Mouse (Mus musculus): ENCODE measurements at regions not wholly inside any gene's neighbourhood (a gene's known extent, or its start where the extent isn't known, plus 50 kb on each side); places are given as distances from the start of the nearest gene placed in this dataset.

DNA sequence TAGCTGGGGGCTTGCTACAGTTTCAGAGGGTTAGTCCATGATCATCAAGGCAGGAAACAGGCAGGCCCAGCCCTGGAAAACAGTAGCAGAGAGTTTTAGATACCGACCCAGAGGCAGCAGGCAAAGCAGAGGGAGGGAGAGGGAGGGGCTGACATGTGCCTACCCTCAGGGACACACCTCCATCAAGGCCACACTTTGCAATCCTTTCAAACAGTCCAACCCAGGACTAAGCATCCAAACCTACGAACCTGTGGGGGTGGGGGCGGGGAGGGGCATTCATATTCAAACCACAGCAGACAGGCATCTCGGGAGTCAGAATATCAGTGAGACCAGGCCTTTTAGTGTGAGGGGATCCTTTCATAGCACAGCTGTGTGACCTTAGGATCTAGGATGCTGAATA is 103.2 kb downstream of the Fam168b start:
- DNase-seq: no peak

GRCm38 (mm10) chr1:34740891-34741290 is 102.0 kb downstream of the Fam168b start:
- no peak for DNase-seq

- no peak for DNase-seq
Observed at GRCm38 (mm10) chr1:34742234-34742633, 100.6 kb downstream of the Fam168b start.

DNA sequence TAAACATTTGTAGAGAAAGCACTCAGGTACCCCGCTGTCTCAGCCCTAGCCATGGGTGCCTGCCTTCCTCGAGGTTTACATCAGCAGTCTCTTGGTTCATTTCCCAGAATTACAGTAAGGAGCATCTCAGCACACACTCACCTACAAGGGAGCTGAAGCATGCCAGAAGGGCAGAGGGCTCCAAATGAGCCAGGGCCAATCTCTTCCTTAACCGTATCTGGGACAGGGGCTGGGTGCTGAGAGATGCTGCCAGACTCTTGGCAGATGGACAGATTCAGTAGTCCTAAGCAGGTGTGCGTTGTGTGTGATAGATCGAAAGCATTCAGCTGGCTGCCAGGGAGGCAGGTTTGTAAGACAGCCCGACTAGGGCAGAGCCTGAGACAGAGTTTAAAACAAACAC is 97.0 kb downstream of the Fam168b start:
- no peak for DNase-seq

GRCm38 (mm10) chr1:34749161-34750040 is 93.5 kb downstream of the Fam168b start:
- no peak for DNase-seq

GRCm38 (mm10) chr1:34750061-34751054 is 92.5 kb downstream of the Fam168b start:
- DNase-seq: peak; percentile 41

DNA sequence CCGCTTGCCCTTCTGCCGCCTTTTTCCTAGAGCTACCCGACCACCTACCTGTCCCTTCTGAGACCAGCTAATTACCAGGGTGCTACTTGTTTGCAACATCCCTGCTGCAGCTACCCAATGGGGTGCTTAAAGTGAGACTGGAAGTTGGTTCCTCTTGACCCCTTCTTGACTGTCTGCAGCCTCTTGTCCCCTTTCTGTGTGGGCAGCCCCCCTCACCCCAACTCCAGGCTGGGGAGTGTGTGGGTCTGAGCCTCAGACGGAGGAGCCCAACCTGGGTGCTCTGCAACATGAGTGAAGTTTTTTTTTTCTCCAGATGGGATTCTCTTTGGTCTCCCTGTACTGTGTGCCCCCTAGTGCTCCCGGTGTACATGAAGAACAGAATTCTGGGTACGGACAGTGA is 91.7 kb downstream of the Fam168b start:
- DNase-seq: no peak

GRCm38 (mm10) chr1:34753581-34753980 is 89.3 kb downstream of the Fam168b start:
- DNase-seq: no peak

DNA sequence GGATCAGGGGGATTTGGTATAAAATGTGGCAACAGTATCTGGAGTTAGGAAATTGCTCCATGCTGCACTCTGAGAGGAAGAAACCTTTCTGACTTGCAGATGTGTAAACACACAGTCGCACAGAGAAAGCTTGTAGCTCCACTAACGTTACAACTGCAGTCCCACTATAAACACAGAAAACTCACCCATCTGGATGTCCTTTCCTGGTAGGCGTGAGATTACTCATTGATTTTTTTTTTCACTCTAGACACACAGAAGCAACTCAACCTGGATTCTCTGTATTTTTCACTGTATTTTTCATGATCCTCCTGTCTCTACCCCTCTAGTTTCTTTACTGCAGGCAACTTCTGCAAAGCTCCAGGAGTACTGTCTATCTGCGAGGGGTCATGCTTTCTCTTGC is 82.3 kb downstream of the Fam168b start:
- no peak for DNase-seq

DNA sequence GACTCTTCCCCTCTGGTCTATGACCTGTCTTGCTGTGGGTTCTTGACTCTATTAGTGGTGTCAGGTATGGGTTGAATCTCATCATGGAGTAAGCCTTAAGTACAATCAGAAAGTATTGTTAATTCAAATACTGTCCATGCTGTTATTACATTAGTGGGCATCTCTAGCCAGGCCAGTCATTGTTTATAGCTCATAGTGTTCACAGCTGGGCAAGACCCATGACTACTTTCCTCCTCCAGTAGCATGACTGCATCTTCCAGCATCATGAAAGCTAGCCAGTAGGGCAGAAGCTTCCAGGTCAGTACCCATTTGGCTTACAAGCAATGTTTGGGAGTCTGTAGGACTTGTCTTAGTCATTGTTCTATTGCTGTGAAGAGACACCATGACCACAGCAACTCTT is 81.4 kb downstream of the Fam168b start:
- no peak for DNase-seq

DNA sequence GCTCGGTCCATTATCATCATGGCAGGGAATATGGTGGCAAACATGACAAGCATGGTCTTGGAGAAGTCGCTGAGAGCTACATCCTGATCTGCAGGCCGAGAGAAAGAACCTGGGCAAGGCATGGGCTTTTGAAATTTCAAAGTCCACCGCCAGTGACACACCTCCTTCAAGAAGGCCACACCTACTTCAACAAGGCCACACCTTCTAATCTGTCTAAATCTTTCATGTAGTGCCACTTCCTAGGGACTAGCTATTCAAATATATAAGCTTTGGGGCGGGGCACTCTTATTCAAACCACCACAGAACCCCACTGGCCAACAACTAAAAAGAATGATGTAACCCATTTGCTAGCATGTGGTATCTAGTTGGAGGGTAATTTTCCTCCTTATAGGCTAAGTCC is 81.0 kb downstream of the Fam168b start:
- no peak for DNase-seq

All from adrenal gland, postnatal 10 days (tissue).